Mouse (Mus musculus) lung, postnatal 4 days (tissue): ENCODE measurements around the gene Pld5.
A peak's percentile ranks its signal among the peaks of the same experiment; 100 is the strongest.

Source experiments
- DNase-seq, 2 experiments: peaks; one replicate each; pipeline ENCODE4 v3.0.0; 2021

Gene Pld5

GRCm38 (mm10) chr1:176274667-176275610 lies at the start of gene Pld5:
TSS of gene Pld5 (minus strand) at chr1:176275312.
- DNase-seq, result peak; percentile 8 to 25

DNA sequence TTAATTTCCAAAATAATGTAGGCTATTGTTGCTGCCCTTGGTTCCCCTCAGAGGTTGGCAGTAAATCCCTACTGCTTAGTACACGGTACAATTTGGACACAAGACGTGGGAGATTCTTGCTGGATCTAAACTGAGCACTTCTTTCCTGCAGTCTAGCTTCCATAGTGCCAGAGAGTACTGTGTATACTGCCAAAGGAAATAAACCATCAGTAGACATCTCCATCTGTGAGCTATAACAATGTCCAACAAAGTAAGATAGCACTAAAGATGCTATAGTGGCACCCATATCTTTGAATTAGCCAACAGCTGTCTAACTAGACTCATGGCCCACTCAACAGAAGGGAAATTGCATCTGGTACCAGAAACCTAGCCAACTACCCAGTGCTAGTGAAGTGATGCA lies 40.0 kb upstream of the Pld5 start:
- DNase-seq, result no peak

GRCm38 (mm10) chr1:176310174-176310573 lies 35.1 kb upstream of the Pld5 start:
- DNase-seq, result no peak

DNA sequence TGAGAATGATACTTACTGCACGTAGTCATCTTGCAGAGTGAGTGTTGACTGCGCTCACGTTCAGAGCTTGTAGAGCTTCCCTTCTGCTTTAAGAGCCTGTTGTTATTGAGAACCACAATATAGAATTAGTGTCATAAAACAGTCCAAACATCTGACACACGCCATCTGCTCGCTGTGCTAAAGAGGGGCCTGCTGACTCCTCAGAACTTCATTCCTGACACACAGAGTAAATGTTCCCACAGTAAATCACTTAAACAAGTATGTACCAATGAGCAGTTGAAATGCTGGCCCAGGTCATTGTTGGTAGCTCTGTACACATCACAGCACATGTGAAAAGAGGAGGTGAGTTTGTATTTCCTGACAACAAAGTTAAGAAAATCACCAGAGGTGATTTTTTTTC lies 14.3 kb upstream of the Pld5 start:
- no peak for DNase-seq

DNA sequence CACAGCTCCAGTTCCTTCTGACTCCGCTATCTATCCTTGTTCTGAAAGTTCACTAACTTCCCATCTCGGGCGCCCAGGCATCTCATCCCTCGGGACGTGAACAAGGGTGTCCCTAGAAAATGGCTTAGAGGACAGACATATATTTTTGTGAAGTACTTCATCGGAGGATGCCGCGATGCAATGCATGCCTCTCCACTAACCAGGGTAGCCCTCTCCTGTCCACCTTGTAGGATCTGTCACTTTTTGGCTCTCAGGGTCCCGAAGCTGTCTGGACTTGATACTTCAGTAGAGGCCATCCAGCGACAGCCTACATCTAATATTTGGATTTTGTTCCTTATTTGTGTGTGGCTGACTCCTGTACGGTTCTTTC lies 484 bp upstream of the Pld5 start:
- no peak for DNase-seq

- no peak for DNase-seq
These were observed 26.4 kb downstream of the Pld5 start for GRCm38 (mm10) chr1:176248717-176249030.

GRCm38 (mm10) chr1:176247885-176248716 lies 27.0 kb downstream of the Pld5 start:
- DNase-seq, result no peak

GRCm38 (mm10) chr1:176239199-176239598 lies 35.9 kb downstream of the Pld5 start:
- DNase-seq, result no peak

- no peak for DNase-seq
These were observed 51.3 kb downstream of the Pld5 start for GRCm38 (mm10) chr1:176223794-176224193.

- peak; percentile 49 to 61 for DNase-seq
These were observed 51.9 kb downstream of the Pld5 start for GRCm38 (mm10) chr1:176223196-176223595.

DNA sequence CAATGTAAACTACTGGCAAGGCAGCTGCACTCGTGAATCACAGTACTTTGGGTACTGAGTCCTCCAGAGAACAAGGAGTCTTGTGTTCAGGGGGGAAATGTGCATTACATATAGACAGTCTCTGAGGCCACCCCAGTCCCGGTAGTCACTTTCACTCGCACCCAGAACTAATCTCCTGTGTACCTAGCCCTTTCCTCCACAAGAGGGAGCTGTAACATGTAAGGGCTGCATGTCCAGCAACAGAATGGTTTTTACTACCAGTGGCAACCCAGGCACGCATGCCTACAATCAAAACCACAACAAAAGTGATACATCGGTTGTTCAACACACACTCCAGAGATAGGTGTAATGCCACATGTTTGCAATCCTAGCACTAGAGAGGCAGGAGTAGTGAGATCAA lies 56.9 kb downstream of the Pld5 start:
- DNase-seq, result no peak

- DNase-seq, result peak in 1 of 2 experiments; percentile 20
These were observed 61.4 kb downstream of the Pld5 start for GRCm38 (mm10) chr1:176213645-176214221.

GRCm38 (mm10) chr1:176212922-176213644 lies 62.0 kb downstream of the Pld5 start:
- DNase-seq, result no peak

- no peak for DNase-seq
These were observed 64.3 kb downstream of the Pld5 start for GRCm38 (mm10) chr1:176210803-176211202.

DNA sequence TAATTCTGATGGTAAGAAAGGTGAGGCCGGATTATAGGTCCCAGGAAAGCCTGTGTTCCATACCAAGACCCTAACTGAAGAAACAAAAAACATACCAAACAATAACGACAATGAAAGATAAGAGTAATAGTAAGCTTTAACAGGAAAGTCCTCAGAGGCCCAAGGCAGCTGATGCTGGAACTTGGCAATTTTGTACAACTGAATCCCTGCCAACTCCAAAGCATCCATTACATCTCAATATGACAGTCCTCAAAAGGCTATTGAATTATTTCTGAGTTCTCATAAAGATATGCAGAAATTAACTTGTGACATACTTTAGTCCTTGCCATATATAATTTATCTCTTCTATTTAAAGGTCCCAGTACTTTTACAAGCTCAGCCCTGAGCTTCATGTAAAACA lies 67.1 kb downstream of the Pld5 start:
- no peak for DNase-seq

DNA sequence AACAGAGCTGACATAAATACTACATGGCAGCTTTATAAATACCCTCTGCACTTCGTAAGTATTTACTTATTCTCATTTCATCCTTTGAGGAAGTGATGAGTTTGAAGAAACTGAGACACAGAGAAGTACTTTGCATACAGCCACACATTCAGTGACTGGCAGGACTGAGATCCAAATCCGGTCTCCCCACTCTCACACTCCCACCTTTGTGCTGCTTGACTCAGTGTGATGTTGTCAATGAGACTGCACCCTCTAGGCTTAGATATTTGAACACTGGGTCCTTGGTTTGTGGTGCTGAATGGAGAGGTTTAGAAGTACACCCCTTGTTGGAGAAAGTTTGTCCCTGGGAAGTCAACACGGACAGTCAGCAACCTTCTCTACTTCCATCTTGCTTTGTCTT lies 72.8 kb downstream of the Pld5 start:
- DNase-seq, result no peak

DNA sequence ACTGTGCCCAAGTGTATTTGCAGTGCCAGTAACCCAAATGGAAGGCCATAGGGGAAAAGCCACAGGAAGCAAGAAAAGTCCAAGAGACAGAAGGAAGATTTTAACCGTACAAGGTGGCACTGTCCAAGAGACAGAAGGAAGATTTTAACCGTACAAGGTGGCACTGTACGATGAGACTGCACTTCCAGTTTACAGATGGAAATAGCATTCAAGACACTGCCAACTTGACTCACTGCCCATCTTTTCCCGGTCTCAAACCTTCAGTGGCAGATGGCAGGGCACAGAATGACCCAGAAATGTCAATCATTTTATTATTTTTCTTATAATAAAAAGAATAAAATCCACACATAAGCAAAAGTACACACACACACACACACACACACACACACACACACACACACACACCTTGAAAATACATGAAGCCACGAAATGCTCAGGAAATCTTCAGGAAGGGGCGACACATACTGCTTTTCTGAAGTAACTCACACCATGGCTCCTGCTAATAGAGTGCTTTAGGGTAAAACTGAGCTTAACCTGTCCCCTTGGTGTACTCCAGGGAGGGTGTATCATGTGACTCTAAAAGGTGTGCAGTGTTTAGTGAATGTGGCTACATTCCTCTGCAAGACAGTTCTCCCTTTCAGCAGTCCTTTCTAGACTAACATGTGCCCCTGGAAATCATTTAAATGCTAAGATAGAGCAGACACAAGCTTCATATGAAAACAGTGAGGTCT lies 77.9 kb downstream of the Pld5 start:
- DNase-seq, result no peak

DNA sequence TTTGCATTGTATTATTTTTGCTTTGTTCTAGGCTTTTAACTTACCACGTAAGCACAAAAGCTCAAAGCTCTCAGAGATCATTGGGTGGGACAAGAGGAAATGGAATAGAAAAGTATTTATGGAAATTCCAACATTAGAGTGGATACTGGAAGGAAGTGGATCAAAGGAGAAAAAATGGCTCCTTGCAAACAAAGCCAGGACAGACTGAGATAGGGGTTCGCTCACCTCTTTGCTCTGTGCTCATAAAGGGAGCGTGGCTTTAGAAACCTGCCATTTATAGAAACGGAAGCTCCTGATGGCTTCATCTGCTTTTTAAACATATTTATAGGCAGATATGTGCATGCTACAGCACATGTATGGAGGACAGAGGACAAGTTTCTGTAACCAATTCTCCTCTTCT lies 78.8 kb downstream of the Pld5 start:
- no peak for DNase-seq

DNA sequence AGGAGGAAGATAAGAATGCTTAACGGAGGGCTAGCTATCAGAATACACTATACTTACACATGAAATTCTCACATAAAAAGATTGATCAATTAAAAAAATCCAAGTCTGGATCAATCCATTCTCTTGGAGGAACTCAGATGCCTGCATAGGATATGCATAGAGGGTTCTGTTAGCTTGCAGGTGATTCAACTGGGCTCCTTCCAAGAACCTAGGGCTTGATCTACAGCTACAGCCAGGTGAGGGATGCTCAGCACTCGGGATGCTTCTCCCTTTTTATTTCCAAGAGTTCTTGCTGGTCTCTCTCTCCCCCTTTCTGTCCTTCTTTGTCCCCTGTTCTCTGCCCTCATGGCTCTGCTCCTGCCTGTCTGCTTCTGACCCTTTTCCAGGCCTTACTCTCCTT lies 80.4 kb downstream of the Pld5 start:
- no peak for DNase-seq

- no peak for DNase-seq
These were observed 91.1 kb downstream of the Pld5 start for GRCm38 (mm10) chr1:176183991-176184390.

GRCm38 (mm10) chr1:176174971-176175370 lies 100.1 kb downstream of the Pld5 start:
- no peak for DNase-seq

DNA sequence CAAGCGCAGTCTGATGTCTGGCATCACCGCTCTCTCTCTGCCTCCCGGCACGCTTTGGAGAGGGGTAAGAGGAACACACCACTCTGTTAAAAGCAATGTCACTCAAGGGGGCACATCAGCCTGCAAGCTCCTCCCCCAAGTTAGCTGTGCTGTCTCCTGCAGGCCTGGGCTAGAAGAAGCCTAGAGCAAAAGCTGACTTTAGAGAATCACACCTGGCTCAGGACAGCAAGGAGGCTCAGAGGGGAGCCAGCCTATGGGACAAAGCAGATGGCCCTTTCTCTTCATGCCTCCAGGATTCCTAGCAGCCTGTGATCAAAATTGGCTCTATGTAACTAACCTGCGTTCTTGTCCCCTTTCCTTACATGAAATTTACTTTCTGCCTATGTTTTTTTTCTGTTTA lies 107.3 kb downstream of the Pld5 start:
- no peak for DNase-seq
